Comparison of ENCODE assay signal across 30 mouse cellular contexts in genomic region chr19:27553266-27553665, GRCm38 (mm10).
DNase-seq lines count a peak whose midpoint lies in the region; ATAC-seq and TF ChIP-seq lines count a peak whose summit lies in the region.
"Had no signal": no experiment of that assay in that cellular context is flagged by ENCODE, and none has a peak within 500 bp of the region (broad histone marks: within the 10 kb centered on the region; RNA-seq: fewer than 3 reads in every experiment).

No protein-coding gene starts in this region.

- no peak for ATAC-seq in forebrain, embryonic 14.5 days
- no peak for ATAC-seq in forebrain, embryonic 11.5 days (replicated peaks; ENCODE audit: low FRiP score)
- no peak for ATAC-seq in lung, embryonic 14.5 days (ENCODE audit: insufficient read depth)
- ATAC-seq: forebrain, embryonic 16.5 days; hindbrain, embryonic 16.5 days; intestine, embryonic 15.5 days; Patski had no signal

- H3K4me1 ChIP-seq in forebrain, embryonic 14.5 days (ENCODE audit: control insufficient read depth, insufficient read depth, low read length) = no peaks in the 10 kb centered on the region
- no peaks in the 10 kb centered on the region for H3K4me1 ChIP-seq in forebrain, embryonic 11.5 days (replicated peaks; ENCODE audit: control insufficient read depth, insufficient read depth, low read length)
- no peaks in the 10 kb centered on the region for H3K4me1 ChIP-seq in lung, embryonic 14.5 days (ENCODE audit: insufficient read depth)
- H3K4me1 ChIP-seq: embryonic facial prominence, embryonic 15.5 days; forebrain, embryonic 12.5 days; heart, embryonic 12.5 days; heart, embryonic 15.5 days; hindbrain, embryonic 10.5 days; hindbrain, embryonic 13.5 days; intestine, embryonic 15.5 days had no signal

- no peak overlapping the region for H3K9ac ChIP-seq in forebrain, embryonic 14.5 days (ENCODE audit: low read length)
- no peak overlapping the region for H3K9ac ChIP-seq in forebrain, embryonic 11.5 days (ENCODE audit: low read length)
- no peak overlapping the region for H3K9ac ChIP-seq in lung, embryonic 14.5 days
- H3K9ac ChIP-seq: embryonic facial prominence, embryonic 15.5 days; forebrain, embryonic 12.5 days; heart, embryonic 12.5 days; heart, embryonic 15.5 days; hindbrain, embryonic 13.5 days; intestine, embryonic 15.5 days had no signal

- H3K9me3 ChIP-seq in forebrain, embryonic 14.5 days (replicated peaks; ENCODE audit: control insufficient read depth, low read length) = no peaks in the 10 kb centered on the region
- H3K9me3 ChIP-seq in forebrain, embryonic 11.5 days (ENCODE audit: control insufficient read depth, low read length) = no peaks in the 10 kb centered on the region
- H3K9me3 ChIP-seq in lung, embryonic 14.5 days (ENCODE audit: low read depth, low read length) = no peaks in the 10 kb centered on the region
- H3K9me3 ChIP-seq: embryonic facial prominence, embryonic 15.5 days; forebrain, embryonic 12.5 days; G1E; heart, embryonic 12.5 days; heart, embryonic 15.5 days; hindbrain, embryonic 10.5 days; hindbrain, embryonic 13.5 days; intestine, embryonic 15.5 days had no signal

- TF ChIP-seq CTCF in lung, embryonic 14.5 days (IDR thresholded peaks at IDR 0.05; ENCODE audit: low read depth) = no peak

- H3K4me2 ChIP-seq in forebrain, embryonic 14.5 days (ENCODE audit: low read length) = no peak overlapping the region
- H3K4me2 ChIP-seq in forebrain, embryonic 11.5 days (ENCODE audit: low read depth, low read length, severe bottlenecking) = no peak overlapping the region
- no peak overlapping the region for H3K4me2 ChIP-seq in lung, embryonic 14.5 days
- H3K4me2 ChIP-seq: embryonic facial prominence, embryonic 15.5 days; forebrain, embryonic 12.5 days; heart, embryonic 12.5 days; heart, embryonic 15.5 days; hindbrain, embryonic 13.5 days; intestine, embryonic 15.5 days had no signal

- H3K36me3 ChIP-seq in forebrain, embryonic 14.5 days (ENCODE audit: control insufficient read depth, insufficient read depth, low read length) = no peaks in the 10 kb centered on the region
- no peaks in the 10 kb centered on the region for H3K36me3 ChIP-seq in forebrain, embryonic 11.5 days (ENCODE audit: control insufficient read depth, insufficient read depth, low read length)
- H3K36me3 ChIP-seq in lung, embryonic 14.5 days (ENCODE audit: insufficient read depth) = no peaks in the 10 kb centered on the region
- H3K36me3 ChIP-seq: embryonic facial prominence, embryonic 15.5 days; forebrain, embryonic 12.5 days; G1E; heart, embryonic 12.5 days; heart, embryonic 15.5 days; hindbrain, embryonic 10.5 days; hindbrain, embryonic 13.5 days; intestine, embryonic 15.5 days had no signal

- WGBS in forebrain, embryonic 14.5 days = 75% methylated on average over 11 of the region's 11 CpGs
- 79% methylated on average over 11 of the region's 11 CpGs for WGBS in forebrain, embryonic 11.5 days
- 60% methylated on average over 11 of the region's 11 CpGs for WGBS in lung, embryonic 14.5 days

- no peaks in the 10 kb centered on the region for H3K27me3 ChIP-seq in forebrain, embryonic 14.5 days (replicated peaks; ENCODE audit: control insufficient read depth, insufficient read depth, low read length)
- no peaks in the 10 kb centered on the region for H3K27me3 ChIP-seq in forebrain, embryonic 11.5 days (ENCODE audit: control insufficient read depth, insufficient read depth, low read length)
- H3K27me3 ChIP-seq in lung, embryonic 14.5 days (ENCODE audit: insufficient read depth, low read length) = no peaks in the 10 kb centered on the region
- H3K27me3 ChIP-seq: CH12.LX; embryonic facial prominence, embryonic 15.5 days; forebrain, embryonic 12.5 days; heart, embryonic 12.5 days; heart, embryonic 15.5 days; intestine, embryonic 15.5 days had no signal

- H3K27ac ChIP-seq in forebrain, embryonic 14.5 days (ENCODE audit: low read depth, low read length) = no peak overlapping the region
- H3K27ac ChIP-seq in forebrain, embryonic 11.5 days (ENCODE audit: low read depth, low read length) = no peak overlapping the region
- H3K27ac ChIP-seq in lung, embryonic 14.5 days (ENCODE audit: low read depth) = no peak overlapping the region
- H3K27ac ChIP-seq: embryonic facial prominence, embryonic 15.5 days; forebrain, embryonic 12.5 days; heart, embryonic 15.5 days; hindbrain, embryonic 10.5 days; hindbrain, embryonic 13.5 days; intestine, embryonic 15.5 days had no signal

- peak; percentile 25 for DNase-seq in forebrain, embryonic 14.5 days (ENCODE audit: low spot score)
- no peak for DNase-seq in forebrain, embryonic 11.5 days (ENCODE audit: low spot score)
- DNase-seq in lung, embryonic 14.5 days = peak; percentile 24
- DNase-seq in lung, postnatal 36 days = no peak
- DNase-seq in brain, adult 2 months (ENCODE audit: low read depth, low spot score) = peak; percentile 39
- no peak for DNase-seq in ovary, postnatal 14 days (ENCODE audit: low spot score)
- DNase-seq: adrenal gland, postnatal 10 days; adrenal gland, postnatal 36 days; B cell, adult 2 months; cerebellum, adult 11-12 months; cerebellum, adult 8-10 months; cerebellum, postnatal 10 days; cerebellum, postnatal 36 days; embryo, embryonic 11 days; gastrocnemius, postnatal 25 days; heart, adult 18-20 months; heart, postnatal 10 days; heart, postnatal 36 days had no signal

- H3K4me3 ChIP-seq in forebrain, embryonic 14.5 days (ENCODE audit: low read depth, low read length) = no peak overlapping the region
- no peak overlapping the region for H3K4me3 ChIP-seq in forebrain, embryonic 11.5 days (ENCODE audit: low read depth, low read length)
- H3K4me3 ChIP-seq in lung, embryonic 14.5 days (ENCODE audit: low read depth, low read length) = no peak overlapping the region
- H3K4me3 ChIP-seq: embryonic facial prominence, embryonic 15.5 days; forebrain, embryonic 12.5 days; heart, embryonic 12.5 days; heart, embryonic 15.5 days; hindbrain, embryonic 10.5 days; hindbrain, embryonic 13.5 days; intestine, embryonic 15.5 days had no signal

Comparison
In these comparisons a context has a peak if more than half of its experiments do, and no peak if none do; other contexts are left out.
1. DNase-seq: peak in forebrain, embryonic 14.5 days (single experiment), lung, embryonic 14.5 days (single experiment) and brain, adult 2 months (single experiment); none in forebrain, embryonic 11.5 days (single experiment), lung, postnatal 36 days (single experiment) and ovary, postnatal 14 days (single experiment).